Mouse (Mus musculus): ENCODE measurements around the gene Arpc5l. TPM values are rescaled to one million over a fixed set of nuclear protein-coding genes. Genes with fewer than 3 reads are reported as not detected.

Arpc5l gene
- polyA plus RNA-seq, 1 experiment from 2014 or later: 150 TPM

GRCm38 (mm10) chr2:38975181-38975580, 30.0 kb upstream of the Arpc5l start:
- H3K27me3 ChIP-seq (replicated peaks; ENCODE audit: control insufficient read depth, insufficient read depth, low read length): no peaks in the 10 kb centered on the region
- WGBS: 88% methylated on average over 3 of the region's 3 CpGs

DNA sequence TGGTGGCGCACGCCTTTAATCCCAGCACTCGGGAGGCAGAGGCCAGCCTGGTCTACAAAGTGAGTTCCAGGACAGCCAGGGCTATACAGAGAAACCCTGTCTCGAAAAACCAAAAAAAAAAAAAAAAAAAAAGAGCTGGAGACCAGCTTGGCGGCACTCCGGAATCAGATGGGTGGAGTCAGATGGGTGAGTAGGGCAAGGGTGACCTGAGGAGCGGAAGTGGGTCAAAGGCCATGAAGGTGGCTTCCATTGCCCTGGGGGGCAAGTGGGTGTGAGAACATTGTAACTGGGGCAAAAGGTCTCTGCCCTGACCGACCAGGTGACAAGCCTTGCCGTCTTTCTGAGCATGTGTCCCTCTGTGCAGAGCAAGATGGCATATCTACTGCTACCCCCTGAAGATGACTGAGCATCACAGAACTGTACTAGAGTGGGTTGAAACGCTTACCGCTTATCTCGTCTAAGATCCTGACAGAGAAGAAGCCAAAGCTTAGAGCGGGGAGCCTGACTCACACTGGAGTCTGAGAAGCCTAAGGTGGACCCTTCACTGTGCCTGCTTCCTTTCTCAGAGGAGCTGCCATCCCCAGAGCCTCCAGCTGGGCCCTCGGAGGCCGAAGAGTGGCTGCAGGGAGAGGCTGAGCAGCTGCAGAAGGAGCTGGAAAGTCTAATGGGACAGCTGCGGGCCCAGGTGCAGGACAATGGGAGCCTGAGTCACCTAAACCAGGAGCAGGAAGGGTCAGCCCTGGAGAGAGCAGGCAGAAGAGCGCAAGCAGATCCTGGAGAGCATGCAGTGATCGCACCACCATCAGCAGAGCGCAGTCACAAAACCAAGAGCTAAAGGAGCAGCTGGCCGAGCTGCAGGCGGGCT, 29.0 kb upstream of the Arpc5l start:
- H3K4me2 ChIP-seq (ENCODE audit: low read length): no peak overlapping the region
- H3K4me3 ChIP-seq (replicated peaks; ENCODE audit: low read length): no peak overlapping the region
- H3K27me3 ChIP-seq (replicated peaks; ENCODE audit: control insufficient read depth, insufficient read depth, low read length): no peaks in the 10 kb centered on the region
- ATAC-seq: no peak
- no peak overlapping the region for H3K27ac ChIP-seq (ENCODE audit: low read length)
- H3K4me1 ChIP-seq (replicated peaks; ENCODE audit: control insufficient read depth, insufficient read depth, low read length): no peaks in the 10 kb centered on the region
- no peak overlapping the region for H3K9ac ChIP-seq (replicated peaks; ENCODE audit: low read depth, low read length)
- 86% methylated on average over 20 of the region's 21 CpGs for WGBS
- H3K9me3 ChIP-seq (ENCODE audit: control insufficient read depth, low read length): no peaks in the 10 kb centered on the region
- no peaks in the 10 kb centered on the region for H3K36me3 ChIP-seq (ENCODE audit: control insufficient read depth, insufficient read depth)

More at GRCm38 (mm10) chr2:38975181-38975580, 30.0 kb upstream of the Arpc5l start:
- ATAC-seq: no peak
- Histone ChIP-seq H3K4me2 (ENCODE audit: low read length) (no peak overlapping the region), H3K27ac (ENCODE audit: low read length) (no peak overlapping the region), H3K4me3 (replicated peaks; ENCODE audit: low read length) (no peak overlapping the region), H3K4me1 (replicated peaks; ENCODE audit: control insufficient read depth, insufficient read depth, low read length) (no peaks in the 10 kb centered on the region), H3K9me3 (ENCODE audit: control insufficient read depth, low read length) (no peaks in the 10 kb centered on the region), H3K9ac (replicated peaks; ENCODE audit: low read depth, low read length) (no peak overlapping the region), H3K36me3 (ENCODE audit: control insufficient read depth, insufficient read depth) (no peaks in the 10 kb centered on the region)

- H3K4me2 ChIP-seq (ENCODE audit: low read length): no peak overlapping the region
- 57% methylated on average over 4 of the region's 4 CpGs for WGBS
- no peaks in the 10 kb centered on the region for H3K4me1 ChIP-seq (replicated peaks; ENCODE audit: control insufficient read depth, insufficient read depth, low read length)
- H3K36me3 ChIP-seq (ENCODE audit: control insufficient read depth, insufficient read depth): no peaks in the 10 kb centered on the region
- no peak for ATAC-seq
- no peaks in the 10 kb centered on the region for H3K9me3 ChIP-seq (ENCODE audit: control insufficient read depth, low read length)
- H3K27ac ChIP-seq (ENCODE audit: low read length): no peak overlapping the region
- H3K4me3 ChIP-seq (replicated peaks; ENCODE audit: low read length): no peak overlapping the region
- no peaks in the 10 kb centered on the region for H3K27me3 ChIP-seq (replicated peaks; ENCODE audit: control insufficient read depth, insufficient read depth, low read length)
- no peak overlapping the region for H3K9ac ChIP-seq (replicated peaks; ENCODE audit: low read depth, low read length)
These were observed 27.3 kb upstream of the Arpc5l start for GRCm38 (mm10) chr2:38977837-38978236.

- Histone ChIP-seq H3K9me3 (ENCODE audit: control insufficient read depth, low read length) (no peaks in the 10 kb centered on the region), H3K27ac (ENCODE audit: low read length) (no peak overlapping the region), H3K27me3 (replicated peaks; ENCODE audit: control insufficient read depth, insufficient read depth, low read length) (no peaks in the 10 kb centered on the region), H3K4me3 (replicated peaks; ENCODE audit: low read length) (no peak overlapping the region), H3K4me2 (ENCODE audit: low read length) (no peak overlapping the region), H3K4me1 (replicated peaks; ENCODE audit: control insufficient read depth, insufficient read depth, low read length) (no peaks in the 10 kb centered on the region), H3K9ac (replicated peaks; ENCODE audit: low read depth, low read length) (no peak overlapping the region), H3K36me3 (ENCODE audit: control insufficient read depth, insufficient read depth) (no peaks in the 10 kb centered on the region)
- ATAC-seq: no peak
- WGBS: 97% methylated on average over 2 of the region's 2 CpGs
These were observed 21.7 kb upstream of the Arpc5l start for GRCm38 (mm10) chr2:38983456-38983855.

DNA sequence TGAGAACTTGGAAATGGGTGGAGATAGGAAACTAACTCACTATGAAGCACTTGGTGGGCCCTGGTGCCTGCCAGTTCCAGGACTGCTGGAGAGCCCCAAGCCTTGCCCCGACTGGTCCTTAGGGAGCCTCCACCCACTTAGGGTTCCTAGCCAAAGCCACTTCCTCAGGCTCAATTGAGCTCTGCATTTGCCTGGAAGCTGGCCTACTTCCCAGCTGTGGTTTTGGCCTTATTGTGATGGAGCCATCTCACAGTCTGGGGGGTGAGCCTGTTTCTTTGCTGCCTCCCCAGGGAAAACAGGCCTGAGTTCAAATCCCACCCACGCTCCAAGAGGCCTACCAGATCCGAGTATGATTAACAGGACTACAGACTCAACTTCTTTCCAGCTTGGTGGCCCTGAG, 18.6 kb upstream of the Arpc5l start:
- WGBS: 62% methylated on average over 3 of the region's 3 CpGs
- H3K27ac ChIP-seq (ENCODE audit: low read length): no peak overlapping the region
- no peaks in the 10 kb centered on the region for H3K4me1 ChIP-seq (replicated peaks; ENCODE audit: control insufficient read depth, insufficient read depth, low read length)
- no peaks in the 10 kb centered on the region for H3K36me3 ChIP-seq (ENCODE audit: control insufficient read depth, insufficient read depth)
- no peak overlapping the region for H3K4me2 ChIP-seq (ENCODE audit: low read length)
- no peaks in the 10 kb centered on the region for H3K27me3 ChIP-seq (replicated peaks; ENCODE audit: control insufficient read depth, insufficient read depth, low read length)
- ATAC-seq: no peak
- H3K4me3 ChIP-seq (replicated peaks; ENCODE audit: low read length): no peak overlapping the region
- H3K9ac ChIP-seq (replicated peaks; ENCODE audit: low read depth, low read length): no peak overlapping the region
- no peaks in the 10 kb centered on the region for H3K9me3 ChIP-seq (ENCODE audit: control insufficient read depth, low read length)

GRCm38 (mm10) chr2:38987371-38987770, 17.8 kb upstream of the Arpc5l start:
- no peak overlapping the region for H3K4me3 ChIP-seq (replicated peaks; ENCODE audit: low read length)
- H3K4me1 ChIP-seq (replicated peaks; ENCODE audit: control insufficient read depth, insufficient read depth, low read length): no peaks in the 10 kb centered on the region
- WGBS: 60% methylated on average over 1 of the region's 1 CpGs
- no peak overlapping the region for H3K4me2 ChIP-seq (ENCODE audit: low read length)
- no peak overlapping the region for H3K27ac ChIP-seq (ENCODE audit: low read length)
- ATAC-seq: no peak
- H3K9me3 ChIP-seq (ENCODE audit: control insufficient read depth, low read length): no peaks in the 10 kb centered on the region
- no peak overlapping the region for H3K9ac ChIP-seq (replicated peaks; ENCODE audit: low read depth, low read length)
- H3K36me3 ChIP-seq (ENCODE audit: control insufficient read depth, insufficient read depth): no peaks in the 10 kb centered on the region
- no peaks in the 10 kb centered on the region for H3K27me3 ChIP-seq (replicated peaks; ENCODE audit: control insufficient read depth, insufficient read depth, low read length)

DNA sequence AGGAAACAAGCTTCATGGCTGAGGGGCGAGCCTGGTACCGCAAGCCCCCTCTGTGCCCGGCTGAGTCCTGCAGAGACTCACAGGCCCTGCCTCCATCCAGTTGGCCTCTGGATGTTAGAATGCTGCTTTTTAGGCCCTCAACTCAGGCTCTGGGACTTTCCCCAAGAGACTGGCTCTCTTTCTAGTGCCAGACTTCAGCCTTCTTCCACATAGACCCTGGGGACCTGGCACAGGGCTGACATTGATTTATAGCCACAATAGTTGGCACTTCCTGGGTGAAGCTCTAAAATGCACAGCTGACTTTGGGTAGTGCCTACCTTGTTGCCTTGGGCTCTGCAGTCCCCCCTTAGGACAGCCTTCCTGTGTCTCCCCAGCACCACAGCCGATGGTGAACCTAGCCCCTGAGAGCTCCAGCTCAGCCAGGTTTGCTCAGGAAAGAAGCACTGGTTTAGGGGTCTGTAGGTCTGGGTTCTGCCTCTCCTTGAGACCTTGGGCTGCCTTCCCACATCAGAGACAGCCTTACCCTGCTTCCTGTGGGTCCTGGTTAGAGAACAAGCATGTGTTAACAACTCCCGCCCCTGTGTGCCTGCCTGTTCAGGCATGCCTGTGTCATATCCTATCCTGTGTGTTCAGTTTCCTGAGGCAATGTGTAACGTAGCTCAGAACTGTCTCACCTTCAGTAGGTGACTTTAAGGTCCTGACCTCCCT, 17.2 kb upstream of the Arpc5l start:
- Histone ChIP-seq H3K27me3 (replicated peaks; ENCODE audit: control insufficient read depth, insufficient read depth, low read length) (no peaks in the 10 kb centered on the region), H3K4me3 (replicated peaks; ENCODE audit: low read length) (no peak overlapping the region), H3K4me2 (ENCODE audit: low read length) (no peak overlapping the region), H3K9me3 (ENCODE audit: control insufficient read depth, low read length) (no peaks in the 10 kb centered on the region), H3K9ac (replicated peaks; ENCODE audit: low read depth, low read length) (no peak overlapping the region), H3K27ac (ENCODE audit: low read length) (no peak overlapping the region), H3K4me1 (replicated peaks; ENCODE audit: control insufficient read depth, insufficient read depth, low read length) (no peaks in the 10 kb centered on the region), H3K36me3 (ENCODE audit: control insufficient read depth, insufficient read depth) (no peaks in the 10 kb centered on the region)
- no peak for ATAC-seq
- 88% methylated on average over 6 of the region's 6 CpGs for WGBS

GRCm38 (mm10) chr2:38988929-38989328, 16.2 kb upstream of the Arpc5l start:
- 88% methylated on average over 2 of the region's 2 CpGs for WGBS
- Histone ChIP-seq H3K9ac (replicated peaks; ENCODE audit: low read depth, low read length) (no peak overlapping the region), H3K4me1 (replicated peaks; ENCODE audit: control insufficient read depth, insufficient read depth, low read length) (no peaks in the 10 kb centered on the region), H3K9me3 (ENCODE audit: control insufficient read depth, low read length) (no peaks in the 10 kb centered on the region), H3K36me3 (ENCODE audit: control insufficient read depth, insufficient read depth) (no peaks in the 10 kb centered on the region), H3K4me3 (replicated peaks; ENCODE audit: low read length) (no peak overlapping the region), H3K27me3 (replicated peaks; ENCODE audit: control insufficient read depth, insufficient read depth, low read length) (no peaks in the 10 kb centered on the region), H3K4me2 (ENCODE audit: low read length) (no peak overlapping the region), H3K27ac (ENCODE audit: low read length) (no peak overlapping the region)
- ATAC-seq: no peak

- no peak overlapping the region for H3K4me2 ChIP-seq (ENCODE audit: low read length)
- H3K4me3 ChIP-seq (replicated peaks; ENCODE audit: low read length): no peak overlapping the region
- no peak for ATAC-seq
- H3K27me3 ChIP-seq (replicated peaks; ENCODE audit: control insufficient read depth, insufficient read depth, low read length): no peaks in the 10 kb centered on the region
- no peaks in the 10 kb centered on the region for H3K4me1 ChIP-seq (replicated peaks; ENCODE audit: control insufficient read depth, insufficient read depth, low read length)
- no peaks in the 10 kb centered on the region for H3K9me3 ChIP-seq (ENCODE audit: control insufficient read depth, low read length)
- no peak overlapping the region for H3K27ac ChIP-seq (ENCODE audit: low read length)
- H3K9ac ChIP-seq (replicated peaks; ENCODE audit: low read depth, low read length): no peak overlapping the region
- 85% methylated on average over 4 of the region's 4 CpGs for whole genome bisulfite sequencing
- H3K36me3 ChIP-seq (ENCODE audit: control insufficient read depth, insufficient read depth): no peaks in the 10 kb centered on the region
These were observed 13.1 kb upstream of the Arpc5l start for GRCm38 (mm10) chr2:38992004-38992403.
